Comparison of ENCODE assay signal across 15 mouse cellular contexts in the genomic region with DNA sequence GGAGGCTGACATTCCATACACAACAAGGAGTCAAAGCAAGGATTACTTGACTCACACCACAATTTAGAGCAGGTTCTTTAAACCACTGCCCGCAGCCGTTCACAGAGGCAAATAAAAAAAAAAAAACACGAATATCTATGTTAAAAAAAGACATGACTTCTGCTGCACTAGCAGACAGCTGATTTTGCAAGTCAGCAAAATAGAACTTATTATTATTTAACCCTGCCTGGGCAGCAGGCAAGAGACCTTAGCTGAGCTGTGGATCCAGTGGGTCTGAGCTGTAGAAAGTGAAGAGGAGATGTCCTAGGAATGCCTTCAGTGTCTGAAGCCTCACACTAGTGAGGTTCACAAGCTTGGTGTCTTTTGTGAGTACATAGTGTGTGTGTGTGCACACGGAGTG.
"Had no signal": no experiment of that assay in that cellular context is flagged by ENCODE, and none has a peak within 500 bp of the region (broad histone marks: within the 10 kb centered on the region; RNA-seq: fewer than 3 reads in every experiment).

No protein-coding gene starts in this region.

- H3K27ac ChIP-seq: lung, embryonic 15.5 days; macrophage; midbrain, embryonic 13.5 days; midbrain, embryonic 15.5 days; neural tube, embryonic 12.5 days; stomach, embryonic 15.5 days; stomach, postnatal 0 days had no signal

- H3K9ac ChIP-seq: lung, embryonic 15.5 days; midbrain, embryonic 13.5 days; midbrain, embryonic 15.5 days; neural tube, embryonic 12.5 days; stomach, embryonic 15.5 days had no signal

- H3K9me3 ChIP-seq: lung, embryonic 15.5 days; megakaryocyte, embryonic 14.5 days; midbrain, embryonic 13.5 days; midbrain, embryonic 15.5 days; neural tube, embryonic 12.5 days; stomach, embryonic 15.5 days had no signal

- H3K4me2 ChIP-seq: lung, embryonic 15.5 days; midbrain, embryonic 11.5 days; midbrain, embryonic 13.5 days; midbrain, embryonic 15.5 days; neural tube, embryonic 12.5 days; stomach, embryonic 15.5 days had no signal

- H3K4me1 ChIP-seq: midbrain, embryonic 13.5 days; midbrain, embryonic 15.5 days; neural tube, embryonic 12.5 days had no signal

- H3K27me3 ChIP-seq: lung, embryonic 15.5 days; megakaryocyte, embryonic 14.5 days; midbrain, embryonic 13.5 days; midbrain, embryonic 15.5 days; neural tube, embryonic 12.5 days; stomach, embryonic 15.5 days had no signal

- ATAC-seq: lung, postnatal 0 days; midbrain, embryonic 13.5 days; midbrain, embryonic 15.5 days had no signal

- H3K36me3 ChIP-seq: midbrain, embryonic 15.5 days had no signal

- DNase-seq: lung, adult 2 months; lung, postnatal 14 days; lung, postnatal 36 days; right cerebral cortex, postnatal 14 days; thymus, adult 2 months had no signal

- H3K4me3 ChIP-seq: lung, embryonic 15.5 days; megakaryocyte, embryonic 14.5 days; midbrain, embryonic 13.5 days; midbrain, embryonic 15.5 days; neural tube, embryonic 12.5 days; stomach, embryonic 15.5 days had no signal
